Mouse (Mus musculus) spleen, postnatal 4 days (tissue): ENCODE measurements around the gene Hsd11b1.
A peak's percentile ranks its signal among the peaks of the same experiment; 100 is the strongest.
"Not testable (repeated sequence)": the region's sequence is repeated elsewhere in the genome, so short reads cannot be mapped to it uniquely, and the experiment has no call there.

ENCODE experiments used
- DNase-seq, 2 experiments: peaks; one replicate each; pipeline ENCODE4 v3.0.0; 2022; ENCODE audit warnings: low spot score in 2 of 2

Hsd11b1 gene

DNA sequence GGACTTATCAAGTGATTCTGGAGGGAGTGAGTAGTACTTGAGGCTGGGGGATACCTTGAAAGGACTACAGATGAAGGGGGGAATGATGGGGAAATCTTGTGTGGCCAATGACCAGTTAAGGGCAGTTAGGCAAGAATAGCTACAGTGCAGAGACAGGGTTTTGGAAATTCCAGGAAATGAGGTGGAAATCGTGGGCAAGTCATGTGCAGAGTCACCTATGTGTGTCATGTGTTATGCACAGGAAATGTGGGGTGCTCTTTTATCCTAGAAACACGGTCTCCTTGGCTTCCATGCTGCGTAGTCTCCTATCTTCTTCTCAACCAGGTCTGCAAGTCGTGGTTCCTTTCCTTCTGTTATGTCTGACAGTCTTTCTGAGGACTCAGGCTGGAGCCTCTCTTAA lies 15.6 kb upstream of the Hsd11b1 start:
- no peak for DNase-seq

DNA sequence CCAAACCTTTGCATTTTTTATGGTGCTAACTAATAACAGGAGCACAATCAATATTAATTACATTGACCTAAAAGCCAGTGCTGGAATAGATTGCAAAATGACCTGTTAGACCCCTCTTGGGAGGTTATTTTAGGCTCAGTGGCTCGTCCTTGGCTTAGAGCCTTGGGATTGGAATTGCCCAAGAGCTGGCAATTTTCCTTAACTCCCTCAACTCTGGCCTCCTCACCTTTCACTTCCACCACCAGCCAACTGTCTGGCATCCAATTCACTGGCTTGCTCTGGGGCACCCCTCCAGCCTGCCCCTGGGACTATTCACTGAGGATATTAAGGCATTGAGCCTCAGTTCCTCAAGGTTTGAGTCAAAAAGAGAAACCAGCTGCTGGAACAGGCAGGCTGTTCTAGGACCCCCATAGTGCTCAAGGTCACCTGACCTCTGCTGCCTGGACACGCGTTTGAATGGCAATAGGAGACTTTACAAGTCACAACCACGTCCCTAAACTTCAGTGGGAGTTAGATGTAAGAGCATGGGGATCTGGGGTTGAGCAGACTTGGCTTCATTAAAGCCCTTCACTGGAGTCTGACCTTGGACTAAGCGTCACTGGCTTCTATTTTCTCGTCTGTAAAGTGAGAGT lies 14.7 kb upstream of the Hsd11b1 start:
- DNase-seq, result no peak

DNA sequence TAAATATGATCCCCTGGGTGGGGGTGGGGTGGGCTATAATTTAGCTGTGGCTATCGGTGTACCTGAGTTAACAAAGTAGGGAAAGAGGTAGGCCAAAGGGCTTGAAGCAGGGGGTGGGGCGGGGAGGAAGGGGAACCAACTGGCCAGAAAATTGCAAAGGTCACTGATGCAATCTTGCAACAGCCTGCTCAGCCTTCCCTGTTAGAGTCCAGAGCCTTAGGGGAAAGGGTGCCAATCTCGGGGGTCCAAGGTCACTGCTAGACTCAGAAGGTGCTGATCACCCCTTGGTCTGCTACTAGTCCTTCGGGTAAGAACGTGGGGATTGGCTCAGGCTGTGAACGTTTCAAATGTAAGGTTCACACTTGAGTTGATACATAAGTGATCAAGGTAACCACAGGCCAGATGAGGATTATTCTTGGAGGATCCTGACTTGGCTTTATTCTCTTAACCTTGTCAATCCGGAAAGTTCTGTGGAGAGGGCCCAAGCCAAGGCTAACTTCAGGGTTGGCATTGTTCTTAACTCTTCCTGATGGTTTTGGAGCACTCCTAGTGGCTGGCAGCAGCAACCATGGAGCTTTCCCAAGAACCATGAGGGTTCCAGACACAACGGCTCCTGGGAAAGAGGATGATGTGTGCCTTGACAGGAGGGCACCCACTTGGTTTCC lies 10.7 kb upstream of the Hsd11b1 start:
- no peak for DNase-seq

DNA sequence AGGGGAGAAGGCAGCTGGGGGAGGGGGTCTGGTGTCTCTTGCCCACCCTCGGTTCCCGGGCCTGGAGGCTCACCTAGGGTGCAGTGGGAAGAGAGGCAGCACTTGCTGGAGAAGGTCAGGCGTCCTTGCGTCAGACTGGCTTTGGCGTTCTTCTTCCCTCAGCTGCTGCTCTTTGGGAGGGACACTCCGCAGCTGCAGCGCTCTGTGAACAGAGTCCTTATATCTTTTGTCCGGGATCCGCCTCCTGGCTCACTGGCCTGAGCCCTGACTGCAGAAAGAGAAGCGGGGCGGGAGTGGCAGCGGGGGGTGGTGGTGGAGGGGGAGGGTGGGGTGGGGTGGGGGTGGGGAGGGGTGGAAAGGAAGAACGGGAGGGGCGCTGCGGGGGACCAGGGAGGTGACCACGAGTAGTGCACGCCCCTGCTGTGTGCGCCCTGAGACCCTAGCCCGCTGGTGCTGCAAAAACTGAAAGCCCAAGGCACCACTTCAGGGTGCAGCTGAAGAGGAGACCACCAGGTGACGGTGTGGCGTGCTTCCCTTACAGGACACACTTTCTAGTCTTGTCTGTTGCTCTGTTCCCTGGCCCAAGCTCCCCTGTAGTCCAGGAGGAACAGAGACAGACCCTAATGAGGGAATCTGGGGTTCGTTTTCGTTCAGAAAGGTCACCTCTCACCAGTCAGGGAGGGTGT lies 9.2 kb upstream of the Hsd11b1 start, which contains the start of gene G0s2:
Gene G0s2 (minus strand): TSS at position 302 of the 686 bp plus-strand sequence.
- peak; percentile 35 to 69 for DNase-seq

DNA sequence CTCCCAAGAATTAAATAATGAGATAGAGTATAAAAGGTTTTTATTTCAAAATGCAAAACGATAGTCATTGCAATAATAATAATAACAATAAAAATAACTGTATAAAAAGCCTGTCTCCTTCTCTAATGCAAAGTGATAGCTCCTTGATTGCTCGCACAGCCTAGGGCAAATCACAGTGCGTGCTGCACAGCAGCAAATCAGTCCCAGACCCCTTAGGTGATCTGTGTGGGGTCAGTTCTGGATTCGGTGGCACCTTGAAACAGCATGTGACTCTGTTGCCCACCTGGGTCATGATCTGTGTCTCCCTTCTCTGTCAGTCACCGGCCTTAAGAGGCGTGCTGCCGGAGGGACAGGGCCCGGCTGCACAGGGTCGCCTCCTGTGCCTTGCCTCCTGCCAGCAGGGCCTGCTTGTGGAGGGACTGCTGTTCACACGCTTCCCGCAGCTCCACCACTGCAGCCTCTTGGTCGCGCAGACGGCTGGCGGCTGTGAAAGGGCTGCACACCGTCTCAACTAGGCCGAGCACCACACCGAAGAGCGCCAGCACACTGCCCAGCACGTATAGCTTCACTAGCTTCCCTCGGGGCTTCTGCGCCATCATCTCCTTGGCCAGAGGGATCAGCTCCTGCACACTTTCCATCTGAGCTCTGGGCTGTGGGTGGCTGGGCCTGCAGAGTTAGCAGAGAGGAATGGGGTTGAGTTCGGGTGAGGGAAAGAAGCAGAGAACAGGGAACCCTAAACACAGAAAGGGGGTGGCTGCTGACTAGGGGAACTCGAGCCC lies 8.5 kb upstream of the Hsd11b1 start:
- peak in 1 of 2 experiments; percentile 63 for DNase-seq

DNA sequence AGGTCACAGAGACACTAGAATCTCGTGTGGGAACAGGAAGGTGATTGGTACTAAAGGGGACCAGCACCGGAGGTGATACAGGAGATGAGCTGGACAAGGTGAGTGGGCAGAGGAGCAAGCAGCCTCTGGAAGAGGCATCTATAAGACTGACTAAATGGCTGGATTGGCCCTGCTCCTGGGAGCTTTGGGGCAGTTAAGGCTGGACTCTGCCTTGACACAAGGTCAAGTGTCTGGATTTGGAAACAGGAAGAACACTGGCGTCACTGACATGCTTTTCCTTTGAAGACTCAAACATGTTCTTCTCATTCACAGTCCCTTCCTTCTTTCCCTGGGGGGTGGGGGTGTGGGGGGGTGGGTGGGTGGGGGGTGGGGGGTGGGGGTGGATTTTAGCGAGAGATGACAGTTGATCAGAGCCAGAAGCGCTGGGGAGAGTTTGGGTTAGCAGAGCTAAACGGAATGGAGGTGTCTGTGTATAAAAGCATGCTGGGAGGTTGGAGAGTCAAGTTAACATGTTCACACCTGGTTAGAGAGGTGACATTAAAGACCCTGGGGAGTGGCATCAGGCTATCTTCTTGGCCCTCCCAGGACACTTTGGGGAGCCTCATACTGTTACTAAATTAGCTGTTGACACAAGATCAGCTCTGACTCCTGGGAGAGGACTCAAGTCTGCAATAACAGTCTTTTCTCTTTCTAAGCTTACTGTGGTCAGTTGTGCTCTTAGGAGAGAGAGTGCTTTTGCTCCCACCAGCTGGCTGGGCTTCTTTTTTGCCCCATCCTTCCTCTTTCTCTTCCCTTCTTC lies 7.3 kb upstream of the Hsd11b1 start:
- no peak for DNase-seq

DNA sequence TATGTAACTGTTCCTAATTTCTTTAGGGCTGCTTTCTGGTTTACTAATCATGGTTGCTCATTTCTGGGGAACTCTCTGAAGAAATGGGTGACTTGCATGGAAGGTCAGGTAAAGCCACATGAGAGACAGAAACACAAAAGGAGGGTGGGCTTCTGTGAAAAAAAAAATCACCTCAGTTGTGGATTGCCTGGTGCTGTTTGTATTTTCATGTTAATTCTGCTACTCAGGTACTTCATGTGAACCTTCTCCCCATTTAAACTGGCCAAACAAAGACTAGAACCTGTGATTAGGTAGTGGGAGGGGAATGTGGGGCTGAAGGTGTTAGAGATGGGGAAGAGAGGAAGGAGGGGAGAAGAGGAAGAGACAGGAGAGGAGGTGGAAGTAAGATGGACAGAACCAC lies 1.9 kb upstream of the Hsd11b1 start:
- no peak for DNase-seq

DNA sequence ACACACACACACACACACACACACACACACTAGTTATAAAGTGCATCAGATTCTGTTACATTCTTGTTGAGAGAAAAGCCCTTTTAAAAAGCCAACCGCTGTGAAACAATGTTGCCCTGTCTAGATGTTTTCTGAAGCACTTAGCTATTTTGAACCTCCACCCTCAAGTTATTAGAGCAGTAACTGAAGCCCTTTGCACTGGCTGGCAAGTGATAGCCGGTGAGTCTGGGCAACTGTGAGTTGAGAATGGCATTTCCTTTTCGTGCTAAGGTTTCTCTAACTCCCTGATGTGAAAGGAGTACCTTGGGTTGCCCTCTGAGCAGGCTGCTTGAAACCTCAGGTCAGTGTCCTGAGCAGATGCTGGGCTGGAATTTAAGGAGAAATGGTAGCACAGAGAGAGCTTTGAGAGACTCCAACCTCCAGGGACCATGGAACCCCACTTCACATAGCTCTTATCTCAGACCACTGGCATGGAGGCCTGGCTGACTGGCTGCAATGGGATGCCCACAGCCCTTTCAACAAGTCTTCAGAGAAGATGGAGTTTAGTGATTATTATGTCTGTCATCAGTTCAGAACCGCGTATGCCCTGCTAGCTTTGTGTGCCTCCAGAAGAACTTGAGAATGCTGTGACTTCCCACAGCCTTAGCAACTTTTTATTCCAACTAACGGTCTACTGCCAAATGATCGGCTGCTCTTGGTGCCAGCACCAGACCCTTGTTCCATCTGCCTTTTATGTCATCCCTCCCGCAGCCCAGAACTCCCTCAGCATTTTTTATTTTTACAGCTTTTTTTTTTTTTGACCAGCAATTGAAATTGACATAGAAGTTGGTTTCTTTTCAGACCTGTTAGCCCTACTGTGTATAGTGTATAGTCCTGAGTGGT lies 608 bp downstream of the Hsd11b1 start:
- no peak for DNase-seq

DNA sequence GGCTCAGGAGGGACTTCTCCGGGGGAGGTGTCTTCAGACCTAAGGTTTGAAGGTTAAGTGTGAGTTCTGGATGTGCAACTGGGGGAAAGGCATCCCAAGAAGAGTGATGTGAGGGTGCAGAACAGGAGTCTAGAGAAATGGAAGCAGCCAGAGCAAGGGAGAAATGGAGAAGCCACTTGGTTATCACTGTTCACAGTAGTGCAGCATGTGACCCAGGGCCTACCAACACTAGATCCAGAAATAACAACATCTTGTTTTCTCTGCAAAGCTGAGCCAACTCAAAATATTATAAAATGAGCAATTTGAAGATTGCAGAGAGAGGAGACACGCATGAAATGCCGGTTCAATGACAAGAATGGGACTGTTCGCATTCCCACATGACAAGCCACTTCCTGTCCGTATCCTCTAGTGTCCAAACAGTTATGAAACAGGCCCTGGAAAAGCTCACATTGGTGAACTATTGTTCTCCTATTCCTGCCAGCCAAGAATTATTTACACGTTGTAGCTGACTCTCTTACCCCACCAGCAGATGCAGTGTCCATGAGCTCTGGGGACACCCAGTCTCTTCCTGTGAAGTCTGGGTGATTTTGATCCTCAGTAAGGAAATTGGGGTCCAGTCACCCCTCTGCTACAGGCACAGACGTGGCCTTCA lies 1.9 kb downstream of the Hsd11b1 start:
- no peak for DNase-seq

DNA sequence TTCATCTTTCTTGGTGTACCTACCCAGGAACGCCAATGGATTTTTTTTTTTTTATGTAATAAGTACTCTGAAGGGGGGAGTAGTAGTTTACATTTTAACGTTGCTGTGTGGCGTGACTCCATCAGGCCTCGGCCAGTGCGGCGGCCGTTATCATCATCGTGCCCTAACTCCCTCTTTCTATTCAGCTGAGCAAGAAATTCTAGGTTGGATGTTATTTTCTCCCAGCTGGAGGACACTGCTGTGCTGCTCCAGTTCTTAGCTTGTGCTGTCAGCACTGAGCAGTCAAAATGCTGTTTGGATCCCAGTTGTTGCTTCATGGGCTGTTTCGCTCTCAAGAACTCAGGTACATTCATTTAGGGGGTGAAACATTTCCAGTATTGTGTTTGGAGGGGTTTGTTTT lies 4.3 kb downstream of the Hsd11b1 start:
- no peak for DNase-seq

DNA sequence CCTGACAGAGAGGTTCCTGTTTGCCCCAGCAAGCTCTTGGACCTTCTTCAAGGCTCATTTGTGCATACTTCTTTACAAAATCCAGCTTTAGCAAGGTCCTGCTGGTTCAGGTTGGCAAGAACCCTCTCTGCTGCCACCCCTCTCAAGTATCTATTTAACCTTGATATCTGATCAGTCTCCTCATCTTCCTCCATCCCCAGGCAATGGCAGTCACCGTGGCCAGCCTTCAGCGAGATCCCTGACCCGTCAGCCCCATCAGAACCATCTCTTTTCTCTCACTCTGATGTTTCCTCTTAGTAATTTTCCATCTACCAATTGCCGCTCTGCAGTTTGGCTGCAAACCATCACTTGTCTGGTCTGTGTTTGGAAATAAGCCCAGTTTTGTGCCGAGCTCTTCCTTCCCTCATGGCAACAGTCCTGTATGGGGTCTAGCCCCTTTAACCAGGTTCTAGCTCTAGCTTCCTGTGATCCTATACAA lies 7.2 kb downstream of the Hsd11b1 start:
- DNase-seq, result no peak

DNA sequence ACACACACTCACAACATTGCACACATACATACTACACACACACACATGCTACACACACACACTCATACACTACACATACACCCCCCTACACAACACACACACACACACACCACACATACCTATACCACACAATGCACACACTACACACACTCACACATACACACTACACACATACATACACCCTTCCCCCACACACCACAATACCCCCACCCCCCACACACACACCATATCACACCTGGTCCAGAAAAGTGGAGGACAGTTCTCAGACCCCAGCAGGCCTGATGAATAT lies 7.6 kb downstream of the Hsd11b1 start:
- no peak for DNase-seq

DNA sequence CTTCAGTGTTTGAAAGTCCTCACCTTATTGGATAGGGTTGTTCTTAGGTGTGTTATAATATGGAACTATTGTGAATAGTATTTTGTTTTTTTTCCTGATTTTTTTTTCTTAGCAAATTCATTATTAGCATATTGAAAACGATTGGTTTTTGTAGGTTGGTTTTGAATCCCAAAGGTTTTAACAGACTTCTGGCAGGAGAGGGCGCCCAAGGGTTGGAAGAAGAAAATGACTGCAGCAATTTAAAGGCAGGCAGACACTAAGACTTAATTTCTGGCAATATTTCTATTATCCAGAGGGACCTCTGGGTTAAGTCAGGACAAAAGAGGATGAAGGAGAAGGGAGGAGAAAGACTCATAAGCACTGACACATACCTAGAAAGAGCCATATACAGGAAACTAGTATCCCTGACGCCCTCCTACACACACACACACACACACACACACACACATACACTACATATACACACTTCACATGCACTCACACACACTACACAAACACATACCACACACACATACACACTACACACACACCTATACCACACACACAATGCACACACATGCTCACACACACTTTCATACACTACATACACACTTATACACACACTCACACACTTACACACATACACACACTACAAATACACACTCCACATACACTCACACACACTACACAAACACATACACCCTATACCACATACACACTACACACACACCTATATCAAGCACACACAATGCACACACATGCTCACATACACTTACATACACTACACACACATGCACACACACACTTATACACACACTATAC lies 8.2 kb downstream of the Hsd11b1 start:
- DNase-seq, result peak; percentile 37 to 76

DNA sequence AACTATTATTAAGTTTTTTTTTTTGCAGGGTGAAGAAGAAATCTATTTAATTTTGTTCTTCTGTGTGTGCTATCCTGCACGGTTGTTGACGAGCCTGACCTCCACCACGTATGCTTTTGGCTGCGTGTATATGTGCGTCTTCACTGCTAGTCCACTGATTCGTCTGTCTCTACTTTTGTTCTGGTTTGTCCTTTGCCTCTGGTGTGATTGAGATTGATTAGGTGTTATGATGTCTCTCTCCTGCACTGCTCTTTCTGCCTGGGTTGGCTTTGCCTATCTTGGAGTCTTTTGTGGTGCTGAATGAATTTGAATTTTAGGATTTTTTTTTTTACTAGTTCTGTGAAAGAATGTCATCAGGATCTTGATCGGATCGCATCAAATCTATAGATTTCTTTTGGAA lies 8.8 kb downstream of the Hsd11b1 start:
- DNase-seq, result no peak

DNA sequence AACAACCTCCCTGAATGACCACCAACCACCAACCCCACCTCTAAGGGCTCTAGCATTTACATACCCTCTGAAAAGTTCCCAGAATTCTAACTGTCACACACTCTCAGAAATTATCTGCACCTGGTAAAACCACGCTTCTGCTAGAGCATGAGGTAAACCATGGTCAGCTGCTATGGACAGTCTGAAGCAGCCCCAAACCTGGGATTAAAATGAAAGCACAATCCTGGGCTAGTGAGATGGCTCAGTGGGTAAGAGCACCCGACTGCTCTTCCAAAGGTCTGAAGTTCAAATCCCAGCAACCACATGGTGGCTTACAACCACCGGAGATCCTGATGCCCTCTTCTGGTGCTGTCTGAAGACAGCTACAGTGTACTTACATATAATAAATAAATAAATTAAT lies 10.0 kb downstream of the Hsd11b1 start:
- DNase-seq, result not testable (repeated sequence)

DNA sequence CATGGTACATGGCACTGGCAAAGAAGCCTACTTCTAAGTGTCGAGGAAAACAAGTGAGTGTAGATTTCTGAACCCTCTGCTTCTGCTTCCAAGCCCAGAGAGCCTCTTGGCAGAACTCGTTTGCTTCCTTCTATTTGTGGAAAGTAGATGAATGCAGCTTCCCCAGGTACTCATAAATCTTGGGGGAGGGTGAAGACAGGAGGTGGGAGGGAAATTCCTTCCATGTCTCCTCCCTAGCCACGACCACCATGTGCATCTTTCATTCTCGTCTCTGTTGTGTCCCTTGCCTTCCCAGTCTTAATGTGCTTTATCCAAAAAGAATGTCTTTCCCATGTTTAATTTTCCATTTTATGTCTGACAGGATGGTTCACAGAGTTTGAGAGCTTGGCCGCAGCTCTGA lies 11.3 kb downstream of the Hsd11b1 start:
- DNase-seq, result no peak

DNA sequence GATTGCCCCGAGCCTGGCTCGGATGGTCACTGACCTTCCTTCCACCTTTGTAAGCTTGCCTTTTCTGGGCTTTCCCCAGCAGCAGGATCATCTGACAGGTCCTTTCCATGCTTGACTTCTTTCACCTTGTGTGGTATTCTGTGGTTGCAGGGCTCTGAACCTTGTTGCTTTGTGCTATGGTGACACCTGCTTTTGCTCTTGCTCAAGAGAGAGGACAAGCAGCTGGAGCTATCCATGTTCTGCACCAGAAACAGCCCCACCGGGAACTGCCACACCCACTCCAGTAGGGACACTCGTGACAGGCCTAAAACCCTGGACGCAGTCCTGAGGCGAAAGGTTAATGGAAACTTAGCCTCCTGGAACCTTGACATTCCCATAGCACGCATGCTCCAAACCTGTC lies 12.5 kb downstream of the Hsd11b1 start:
- DNase-seq, result no peak

DNA sequence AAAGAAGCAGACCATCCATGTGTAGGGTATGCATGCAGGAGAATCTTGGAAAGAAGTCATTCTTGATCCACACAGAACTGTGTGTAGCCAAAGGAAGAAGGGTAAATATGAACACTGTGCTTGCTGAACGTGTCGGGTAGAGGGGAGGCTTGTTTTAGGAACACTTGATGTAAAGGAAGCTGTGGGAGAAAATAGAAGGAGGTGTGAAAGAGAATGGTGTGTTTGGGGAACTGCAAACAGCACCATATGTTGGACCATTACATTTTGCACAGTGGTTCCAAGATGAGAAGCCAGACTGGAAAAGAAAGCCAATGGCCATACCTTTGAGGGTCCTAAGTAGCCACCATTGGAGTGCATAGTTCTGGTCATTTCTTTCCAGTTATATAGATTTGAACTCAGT lies 13.8 kb downstream of the Hsd11b1 start:
- DNase-seq, result no peak

DNA sequence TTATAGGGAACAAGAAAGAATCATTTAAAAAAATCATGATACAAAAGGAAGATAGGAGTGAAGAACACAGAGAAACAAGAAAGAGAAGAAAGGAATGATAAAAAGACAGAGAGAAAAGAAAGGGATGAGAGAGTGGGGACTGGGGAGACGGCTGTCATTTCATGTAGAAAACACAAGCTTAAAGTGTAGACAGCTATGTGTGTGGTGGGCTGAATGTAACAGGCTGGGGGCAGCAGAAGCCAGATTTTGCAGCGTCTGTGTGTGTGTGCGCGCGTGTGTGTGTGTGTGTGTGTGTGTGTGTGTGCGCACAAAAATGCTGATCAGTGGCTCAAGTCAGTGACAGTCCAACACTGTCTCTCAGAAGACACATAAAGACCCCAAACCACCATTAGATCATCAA lies 19.6 kb downstream of the Hsd11b1 start:
- DNase-seq, result no peak
